Mouse (Mus musculus): ENCODE data around the gene Cs. TPM values are rescaled to one million over a fixed set of nuclear protein-coding genes. Genes with fewer than 3 reads are reported as not detected.

Cs gene
- polyA plus RNA-seq, 1 experiment from 2014 or later, result 167 TPM

- TF ChIP-seq CTCF (IDR thresholded peaks at IDR 0.05; ENCODE audit: low read depth), result no peak
- WGBS, result 39% methylated on average over 4 of the region's 4 CpGs
- Histone ChIP-seq H3K27me3 (ENCODE audit: insufficient read depth, low read length) (no peaks in the 10 kb centered on the region), H3K4me3 (replicated peaks; ENCODE audit: low read depth, low read length) (peak overlapping the region; percentile 95), H3K4me1 (replicated peaks; ENCODE audit: insufficient read depth, low read length) (peaks cover 6% of the 10 kb centered on the region; the same call in 1 of the 2 replicates), H3K4me2 (ENCODE audit: low read length) (peak overlapping the region; percentile 84), H3K27ac (peak overlapping the region; percentile 95), H3K9ac (ENCODE audit: low read depth, low read length) (peak overlapping the region; percentile 98), H3K9me3 (replicated peaks; ENCODE audit: low read length) (no peaks in the 10 kb centered on the region), H3K36me3 (ENCODE audit: insufficient read depth, low read length) (peaks cover 21% of the 10 kb centered on the region)
- ATAC-seq (replicated peaks; ENCODE audit: low FRiP score, low read depth) (no peak), DNase-seq (ENCODE audit: low spot score) (no peak)
These were observed 38.5 kb downstream of the Cs start for GRCm38 (mm10) chr10:128376099-128376454.

- H3K27me3 ChIP-seq (ENCODE audit: insufficient read depth, low read length), result no peaks in the 10 kb centered on the region
- WGBS, result 2% methylated on average over 45 of the region's 73 CpGs
- H3K9ac ChIP-seq (ENCODE audit: low read depth, low read length), result peak within 1 kb of the TSS; percentile 98
- H3K4me3 ChIP-seq (replicated peaks; ENCODE audit: low read depth, low read length), result peak within 1 kb of the TSS; percentile 95
- no peaks in the 10 kb centered on the region for H3K9me3 ChIP-seq (replicated peaks; ENCODE audit: low read length)
- H3K27ac ChIP-seq, result peak within 1 kb of the TSS; percentile 95
- peak within 1 kb of the TSS; percentile 84 for H3K4me2 ChIP-seq (ENCODE audit: low read length)
- peaks cover 22% of the 10 kb centered on the region for H3K36me3 ChIP-seq (ENCODE audit: insufficient read depth, low read length)
- ATAC-seq (replicated peaks; ENCODE audit: low FRiP score, low read depth), result peak; percentile 92
- peaks cover 6% of the 10 kb centered on the region; the same call in 1 of the 2 replicates for H3K4me1 ChIP-seq (replicated peaks; ENCODE audit: insufficient read depth, low read length)
- TF ChIP-seq CTCF (IDR thresholded peaks at IDR 0.05; ENCODE audit: low read depth), result peak; percentile 52
- DNase-seq (ENCODE audit: low spot score), result peak; percentile 91
These were observed 39.1 kb downstream of the Cs start, which contains the start of gene Ankrd52 for GRCm38 (mm10) chr10:128376455-128377211. TSS of gene Ankrd52 (plus strand) at chr10:128377115.

- 0 out of 2 replicates have a peak, but pooled peaks have one; percentile 0 for ATAC-seq (replicated peaks; ENCODE audit: low FRiP score, low read depth)
- peak overlapping the region; percentile 95 for H3K4me3 ChIP-seq (replicated peaks; ENCODE audit: low read depth, low read length)
- WGBS, result 0% methylated on average over 37 of the region's 47 CpGs
- H3K36me3 ChIP-seq (ENCODE audit: insufficient read depth, low read length), result peaks cover 29% of the 10 kb centered on the region
- H3K27me3 ChIP-seq (ENCODE audit: insufficient read depth, low read length), result no peaks in the 10 kb centered on the region
- peak; percentile 71 for DNase-seq (ENCODE audit: low spot score)
- H3K9ac ChIP-seq (ENCODE audit: low read depth, low read length), result peak overlapping the region; percentile 98
- peaks cover 6% of the 10 kb centered on the region; the same call in 1 of the 2 replicates for H3K4me1 ChIP-seq (replicated peaks; ENCODE audit: insufficient read depth, low read length)
- H3K9me3 ChIP-seq (replicated peaks; ENCODE audit: low read length), result no peaks in the 10 kb centered on the region
- TF ChIP-seq CTCF (IDR thresholded peaks at IDR 0.05; ENCODE audit: low read depth), result peak; percentile 6; the same call in 1 of the 2 replicates
- peak overlapping the region; percentile 84 for H3K4me2 ChIP-seq (ENCODE audit: low read length)
- peak overlapping the region; percentile 95 for H3K27ac ChIP-seq
These were observed 39.8 kb downstream of the Cs start for GRCm38 (mm10) chr10:128377222-128377939.

GRCm38 (mm10) chr10:128377940-128378448 lies 40.5 kb downstream of the Cs start:
- no peak for TF ChIP-seq CTCF (IDR thresholded peaks at IDR 0.05; ENCODE audit: low read depth)
- Histone ChIP-seq H3K9ac (ENCODE audit: low read depth, low read length) (peak overlapping the region; percentile 98), H3K27me3 (ENCODE audit: insufficient read depth, low read length) (no peaks in the 10 kb centered on the region), H3K27ac (peak overlapping the region; percentile 95), H3K4me2 (ENCODE audit: low read length) (peak overlapping the region; percentile 84), H3K4me1 (replicated peaks; ENCODE audit: insufficient read depth, low read length) (peaks cover 6% of the 10 kb centered on the region; the same call in 1 of the 2 replicates), H3K36me3 (ENCODE audit: insufficient read depth, low read length) (peaks cover 35% of the 10 kb centered on the region), H3K9me3 (replicated peaks; ENCODE audit: low read length) (no peaks in the 10 kb centered on the region), H3K4me3 (replicated peaks; ENCODE audit: low read depth, low read length) (peak overlapping the region; percentile 95)
- DNase-seq (ENCODE audit: low spot score) (no peak), ATAC-seq (replicated peaks; ENCODE audit: low FRiP score, low read depth) (no peak)
- WGBS, result 53% methylated on average over 14 of the region's 14 CpGs

- Histone ChIP-seq H3K9ac (ENCODE audit: low read depth, low read length) (peak overlapping the region; percentile 98; the same call in 1 of the 2 replicates), H3K36me3 (ENCODE audit: insufficient read depth, low read length) (peaks cover 40% of the 10 kb centered on the region), H3K4me3 (replicated peaks; ENCODE audit: low read depth, low read length) (no peak overlapping the region), H3K27me3 (ENCODE audit: insufficient read depth, low read length) (no peaks in the 10 kb centered on the region), H3K9me3 (replicated peaks; ENCODE audit: low read length) (no peaks in the 10 kb centered on the region), H3K4me1 (replicated peaks; ENCODE audit: insufficient read depth, low read length) (peaks cover 6% of the 10 kb centered on the region; the same call in 1 of the 2 replicates), H3K27ac (no peak overlapping the region), H3K4me2 (ENCODE audit: low read length) (peak overlapping the region; percentile 84)
- no peak for DNase-seq (ENCODE audit: low spot score)
- no peak for ATAC-seq (replicated peaks; ENCODE audit: low FRiP score, low read depth)
- TF ChIP-seq CTCF (IDR thresholded peaks at IDR 0.05; ENCODE audit: low read depth), result no peak
- 51% methylated on average over 3 of the region's 3 CpGs for WGBS
These were observed 40.9 kb downstream of the Cs start for GRCm38 (mm10) chr10:128378462-128378861.

- H3K4me1 ChIP-seq (replicated peaks; ENCODE audit: insufficient read depth, low read length), result peaks cover 6% of the 10 kb centered on the region; the same call in 1 of the 2 replicates
- no peak overlapping the region for H3K4me3 ChIP-seq (replicated peaks; ENCODE audit: low read depth, low read length)
- no peak for TF ChIP-seq CTCF (IDR thresholded peaks at IDR 0.05; ENCODE audit: low read depth)
- no peaks in the 10 kb centered on the region for H3K9me3 ChIP-seq (replicated peaks; ENCODE audit: low read length)
- H3K9ac ChIP-seq (ENCODE audit: low read depth, low read length), result no peak overlapping the region
- no peak overlapping the region for H3K27ac ChIP-seq
- DNase-seq (ENCODE audit: low spot score) (no peak), ATAC-seq (replicated peaks; ENCODE audit: low FRiP score, low read depth) (no peak)
- H3K27me3 ChIP-seq (ENCODE audit: insufficient read depth, low read length), result no peaks in the 10 kb centered on the region
- WGBS, result 95% methylated on average over 7 of the region's 7 CpGs
- H3K36me3 ChIP-seq (ENCODE audit: insufficient read depth, low read length), result peaks cover 48% of the 10 kb centered on the region
- no peak overlapping the region for H3K4me2 ChIP-seq (ENCODE audit: low read length)
These were observed 41.7 kb downstream of the Cs start for GRCm38 (mm10) chr10:128379260-128379659.
